Mouse (Mus musculus) MEL (cell line): ENCODE measurements at regions not wholly inside any gene's neighbourhood (a gene's known extent, or its start where the extent isn't known, plus 50 kb on each side); places are given as distances from the start of the nearest gene placed in this dataset.

Experiments used
- DNase-seq: peaks from one replicate; pipeline ENCODE4 v3.0.0; 2011; ENCODE audit warnings: low read depth, low spot score
- H3K27ac ChIP-seq: 2 replicates; pipeline ENCODE4 v1.5.1; 2012; ENCODE audit warnings: low read depth, mild to moderate bottlenecking, control low read depth, low read length, moderate library complexity; ENCODE audit not compliant: control insufficient read depth
- H3K27me3 ChIP-seq, 2 experiments: fragments of 150-350 bp in 1 of 2; sonication (generic) in 1 of 2; 2 replicates each; pipeline ENCODE4 v1.6.1; 2012; ENCODE audit warnings: low read length in 2 of 2, mild to moderate bottlenecking in 2 of 2, improper control_type of control experiment in 1 of 2, moderate library complexity in 1 of 2; ENCODE audit not compliant: insufficient read depth in 2 of 2, control insufficient read depth in 1 of 2
- H3K36me3 ChIP-seq, 2 experiments: 2 replicates each; pipeline ENCODE4 v1.6.1; 2012 to 2014; ENCODE audit warnings: low read length in 2 of 2, improper control_type of control experiment in 1 of 2, inconsistent platforms in 1 of 2, mild to moderate bottlenecking in 1 of 2; ENCODE audit not compliant: insufficient read depth in 2 of 2, control insufficient read depth in 1 of 2
- H3K4me1 ChIP-seq, 2 experiments: fragments of 150-350 bp in 1 of 2; sonication (generic) in 1 of 2; 2 replicates each; pipeline ENCODE4 v1.6.1; 2012; ENCODE audit warnings: low read length in 2 of 2, improper control_type of control experiment in 1 of 2, mild to moderate bottlenecking in 1 of 2; ENCODE audit not compliant: insufficient read depth in 2 of 2, control insufficient read depth in 1 of 2
- H3K4me3 ChIP-seq, 2 experiments: fragments of 150-350 bp in 1 of 2; sonication (generic) in 1 of 2; 2 replicates each; pipeline ENCODE4 v1.5.1; 2012; ENCODE audit warnings: low read depth in 2 of 2, low read length in 2 of 2, mild to moderate bottlenecking in 2 of 2, moderate library complexity in 2 of 2, control low read depth in 1 of 2, improper control_type of control experiment in 1 of 2; ENCODE audit not compliant: control insufficient read depth in 1 of 2, insufficient read depth in 1 of 2
- H3K79me2 ChIP-seq: 2 replicates; pipeline ENCODE4 v1.6.1; 2012; ENCODE audit warnings: mild to moderate bottlenecking, low read length, moderate library complexity; ENCODE audit not compliant: control insufficient read depth, poor library complexity, insufficient read depth
- H3K9ac ChIP-seq: 2 replicates; pipeline ENCODE4 v1.6.1; 2012; ENCODE audit warnings: low read depth, mild to moderate bottlenecking, control low read depth, low read length, moderate library complexity; ENCODE audit not compliant: control insufficient read depth, poor library complexity, severe bottlenecking
- H3K9me3 ChIP-seq: fragments of 150-350 bp; sonication (generic); replicated peaks from 2 replicates; pipeline ENCODE4 v1.6.1; 2012; ENCODE audit warnings: mild to moderate bottlenecking, low read length, improper control_type of control experiment, moderate library complexity; ENCODE audit not compliant: insufficient read depth
- BHLHE40 ChIP-seq: IDR thresholded peaks from 2 replicates; pipeline ENCODE4 v1.6.1; 2012; ENCODE audit warnings: low read depth, mild to moderate bottlenecking, inconsistent platforms, low read length, improper control_type of control experiment, borderline replicate concordance
- CHD2 ChIP-seq: IDR thresholded peaks from 2 replicates; pipeline ENCODE4 v1.6.1; 2011; ENCODE audit warnings: low read length, improper control_type of control experiment
- CTCF ChIP-seq, 3 experiments: IDR thresholded peaks in 2 of 3; conservative IDR thresholded peaks in 1 of 3; 2 replicates each; pipeline ENCODE4 v1.5.1; 2011 to 2012; ENCODE audit warnings: low read length in 3 of 3, low read depth in 2 of 3, mild to moderate bottlenecking in 2 of 3, improper control_type of control experiment in 1 of 3, inconsistent platforms in 1 of 3, mixed read lengths in 1 of 3, moderate library complexity in 1 of 3; ENCODE audit not compliant: control insufficient read depth in 1 of 3, insufficient read depth in 1 of 3, poor library complexity in 1 of 3, severe bottlenecking in 1 of 3
- E2F4 ChIP-seq: IDR thresholded peaks from 2 replicates; pipeline ENCODE4 v1.6.1; 2011; ENCODE audit warnings: low read depth, low read length, improper control_type of control experiment, borderline replicate concordance
- ELF1 ChIP-seq: IDR thresholded peaks from 2 replicates; pipeline ENCODE4 v1.6.1; 2014; ENCODE audit warnings: low read depth, mild to moderate bottlenecking, inconsistent platforms, low read length, improper control_type of control experiment, moderate library complexity
- ETS1 ChIP-seq: IDR thresholded peaks from 2 replicates; pipeline ENCODE4 v1.6.1; 2012; ENCODE audit warnings: low read depth, mild to moderate bottlenecking, inconsistent platforms, low read length, improper control_type of control experiment, moderate library complexity
- GATA1 ChIP-seq: IDR thresholded peaks from 2 replicates; pipeline ENCODE4 v1.6.1; 2011; ENCODE audit warnings: low read depth, low read length, improper control_type of control experiment
- HCFC1 ChIP-seq: IDR thresholded peaks from 2 replicates; pipeline ENCODE4 v1.6.1; 2012; ENCODE audit warnings: low read depth, mild to moderate bottlenecking, inconsistent platforms, low read length, improper control_type of control experiment, moderate library complexity
- KAT2A ChIP-seq: conservative IDR thresholded peaks from 2 replicates; pipeline ENCODE4 v1.6.1; 2012; ENCODE audit warnings: low read depth, low read length, improper control_type of control experiment, inconsistent platforms
- MAZ ChIP-seq: IDR thresholded peaks from 2 replicates; pipeline ENCODE4 v1.6.1; 2012; ENCODE audit warnings: low read depth, mild to moderate bottlenecking, inconsistent platforms, low read length, improper control_type of control experiment
- MEF2A ChIP-seq: IDR thresholded peaks from 2 replicates; pipeline ENCODE4 v1.6.1; 2014; ENCODE audit warnings: low read depth, mild to moderate bottlenecking, inconsistent platforms, low read length, improper control_type of control experiment; ENCODE audit not compliant: poor library complexity, insufficient replicate concordance, severe bottlenecking; ENCODE audit errors: extremely low read depth
- NELFE ChIP-seq: IDR thresholded peaks from 2 replicates; pipeline ENCODE4 v1.6.1; 2011; ENCODE audit warnings: low read depth, low read length, improper control_type of control experiment
- POLR2A ChIP-seq, 2 experiments: IDR thresholded peaks; 2 replicates each; pipeline ENCODE4 v1.6.1; 2011 to 2012; ENCODE audit warnings: low read length in 2 of 2, mild to moderate bottlenecking in 2 of 2, control low read depth in 1 of 2, improper control_type of control experiment in 1 of 2, low read depth in 1 of 2, moderate library complexity in 1 of 2; ENCODE audit not compliant: control insufficient read depth in 1 of 2, insufficient read depth in 1 of 2, poor library complexity in 1 of 2
- POLR2AphosphoS2 ChIP-seq: IDR thresholded peaks from 2 replicates; pipeline ENCODE4 v1.6.1; 2011; ENCODE audit warnings: low read length, improper control_type of control experiment
- POLR2AphosphoS5 ChIP-seq: IDR thresholded peaks from 2 replicates; pipeline ENCODE4 v1.6.1; 2012; ENCODE audit warnings: low read depth, borderline replicate concordance, mild to moderate bottlenecking, inconsistent platforms, low read length, moderate library complexity, mixed read lengths
- SIN3A ChIP-seq: IDR thresholded peaks from 2 replicates; pipeline ENCODE4 v1.6.1; 2012; ENCODE audit warnings: low read length, improper control_type of control experiment, inconsistent platforms
- SMC3 ChIP-seq: IDR thresholded peaks from 2 replicates; pipeline ENCODE4 v1.6.1; 2011; ENCODE audit warnings: low read depth, low read length, improper control_type of control experiment
- TBP ChIP-seq: IDR thresholded peaks from 2 replicates; pipeline ENCODE4 v1.8.0; 2011; ENCODE audit warnings: low read depth, low read length, improper control_type of control experiment
- TCF12 ChIP-seq: IDR thresholded peaks from 2 replicates; pipeline ENCODE4 v1.6.1; 2014; ENCODE audit warnings: low read depth, mild to moderate bottlenecking, inconsistent platforms, low read length, improper control_type of control experiment, moderate library complexity
- USF1 ChIP-seq: IDR thresholded peaks from 2 replicates; pipeline ENCODE4 v1.6.1; 2014; ENCODE audit warnings: low read depth, mild to moderate bottlenecking, inconsistent platforms, low read length, improper control_type of control experiment, moderate library complexity
- ZC3H11A ChIP-seq: IDR thresholded peaks from 2 replicates; pipeline ENCODE4 v1.6.1; 2012; ENCODE audit warnings: low read depth, mild to moderate bottlenecking, inconsistent platforms, low read length, improper control_type of control experiment
- ZKSCAN1 ChIP-seq: IDR thresholded peaks from 2 replicates; pipeline ENCODE4 v1.6.1; 2012; ENCODE audit warnings: low read depth, mild to moderate bottlenecking, inconsistent platforms, low read length, improper control_type of control experiment, moderate library complexity

DNA sequence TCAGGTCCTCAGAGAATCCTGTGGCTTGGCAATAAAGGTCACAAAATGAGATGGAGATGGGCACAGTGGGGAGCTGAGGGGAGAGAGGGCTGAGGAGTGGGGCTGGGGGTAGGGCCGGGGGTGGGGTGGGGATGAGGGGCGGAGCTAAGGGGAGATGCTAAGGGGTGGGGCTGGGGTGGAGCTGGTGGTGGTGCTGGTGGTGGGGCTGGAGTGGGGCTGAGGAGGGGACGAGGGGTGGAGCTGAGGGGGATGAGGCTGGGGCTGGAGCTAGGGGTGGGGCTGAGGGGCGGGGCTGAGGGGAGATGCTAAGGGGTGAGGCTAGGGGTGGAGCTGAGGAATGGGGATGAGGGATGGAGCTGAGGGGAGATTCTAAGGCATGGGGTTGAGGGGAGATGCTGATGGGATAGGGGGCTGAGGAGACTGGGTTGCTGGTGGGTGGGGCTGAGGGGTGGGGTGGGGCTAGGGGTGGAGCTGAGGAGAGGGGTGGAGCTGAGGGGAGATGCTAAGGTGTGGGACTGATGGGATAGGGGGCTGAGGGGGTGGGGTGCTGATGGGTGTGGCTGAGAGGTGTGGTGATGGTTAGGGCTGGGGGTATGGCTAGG lies 165.5 kb downstream of the Suds3 start:
- H3K36me3 ChIP-seq: no peaks in the 10 kb centered on the region
- H3K9ac ChIP-seq: no peak overlapping the region
- no peak overlapping the region for H3K4me3 ChIP-seq
- no peak overlapping the region for H3K27ac ChIP-seq
- DNase-seq: no peak
- no peaks in the 10 kb centered on the region for H3K27me3 ChIP-seq
- TF ChIP-seq ELF1: no peak
- TF ChIP-seq CHD2: no peak
- no peak for TF ChIP-seq SMC3
- no peak for TF ChIP-seq ZKSCAN1
- TF ChIP-seq MEF2A: no peak
- TF ChIP-seq HCFC1: no peak
- TF ChIP-seq POLR2AphosphoS2: no peak
- no peak for TF ChIP-seq TCF12
- no peak for TF ChIP-seq SIN3A
- TF ChIP-seq NELFE: no peak
- TF ChIP-seq POLR2AphosphoS5: no peak
- no peak for TF ChIP-seq TBP
- H3K4me1 ChIP-seq: no peaks in the 10 kb centered on the region
- no peaks in the 10 kb centered on the region for H3K79me2 ChIP-seq
- no peaks in the 10 kb centered on the region for H3K9me3 ChIP-seq

DNA sequence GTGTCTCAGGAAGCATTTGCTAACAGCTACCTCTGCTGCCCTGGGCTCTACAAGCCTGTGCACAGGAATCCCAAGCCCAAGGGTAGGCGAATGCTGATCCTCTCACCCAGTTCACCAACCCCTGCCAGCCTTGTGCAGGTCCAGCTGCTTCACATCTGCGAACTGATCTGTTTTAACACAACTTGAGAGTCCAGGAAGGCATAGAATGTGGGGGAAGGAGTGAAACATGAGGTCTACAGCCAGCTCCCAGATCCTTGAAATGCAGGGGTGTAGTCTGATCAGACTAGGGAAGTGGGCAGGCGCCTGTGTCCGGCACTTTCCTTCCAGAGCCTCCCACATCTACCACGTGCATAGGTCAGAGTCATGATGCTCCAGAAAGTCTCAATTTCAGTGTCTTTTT lies 181.3 kb downstream of the Suds3 start:
- no peak for TF ChIP-seq BHLHE40
- no peak for TF ChIP-seq NELFE
- no peak for TF ChIP-seq MEF2A
- TF ChIP-seq GATA1: no peak
- TF ChIP-seq ZC3H11A: no peak
- TF ChIP-seq CTCF (IDR thresholded peaks at IDR 0.05 in 2 of 3, conservative IDR thresholded peaks at IDR 0.05 in 1 of 3; ENCODE audit: control insufficient read depth in 1 of 3, insufficient read depth in 1 of 3, low read depth in 2 of 3, low read length in 3 of 3, poor library complexity in 1 of 3, severe bottlenecking in 1 of 3): no peak
- TF ChIP-seq USF1: no peak
- TF ChIP-seq E2F4: no peak
- TF ChIP-seq POLR2A (IDR thresholded peaks at IDR 0.05; ENCODE audit: control insufficient read depth in 1 of 2, insufficient read depth in 1 of 2, low read depth in 1 of 2, low read length in 2 of 2, poor library complexity in 1 of 2): no peak
- no peak for TF ChIP-seq TBP
- TF ChIP-seq ETS1: no peak
- no peak for TF ChIP-seq MAZ
- TF ChIP-seq SMC3: no peak
- TF ChIP-seq KAT2A: no peak
- no peak for TF ChIP-seq POLR2AphosphoS5
- Histone ChIP-seq H3K79me2 (no peaks in the 10 kb centered on the region), H3K36me3 (no peaks in the 10 kb centered on the region), H3K27ac (no peak overlapping the region), H3K4me3 (no peak overlapping the region), H3K27me3 (no peaks in the 10 kb centered on the region), H3K9ac (no peak overlapping the region), H3K4me1 (no peaks in the 10 kb centered on the region), H3K9me3 (no peaks in the 10 kb centered on the region; the same call in 1 of the 2 replicates)
- DNase-seq: no peak
